Mouse (Mus musculus): ENCODE data around the gene Daam2.

DNA sequence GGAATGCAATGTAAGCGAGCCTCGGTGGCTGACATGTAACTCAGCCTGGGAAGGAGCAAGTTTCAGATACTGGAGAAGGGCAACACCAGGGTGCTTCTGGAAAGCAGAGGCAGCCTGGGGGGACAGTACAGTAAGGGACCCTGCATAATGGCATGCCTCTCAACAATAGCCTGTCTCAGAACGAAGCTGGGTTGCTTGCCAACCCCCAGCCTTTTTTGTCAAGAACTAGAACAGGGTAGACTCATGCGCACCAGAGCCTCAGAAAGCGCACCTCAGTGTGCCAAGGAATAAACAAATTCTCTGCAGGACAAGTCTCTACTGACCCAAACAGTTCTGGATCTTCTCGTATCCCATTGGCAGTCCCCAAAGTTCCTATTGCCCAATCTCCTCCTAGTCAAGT, 43.5 kb downstream of the Daam2 start:
- TF ChIP-seq CTCF (IDR thresholded peaks at IDR 0.05; ENCODE audit: low read depth, low read length) = no peak
- no peak for TF ChIP-seq EP300 (IDR thresholded peaks at IDR 0.05; ENCODE audit: insufficient read depth, low read depth, low read length)

Measured in ES-Bruce4 (cell line).